Mouse (Mus musculus): ENCODE results near the gene Pbdc1. TPM values are rescaled to one million over a fixed set of nuclear protein-coding genes. Genes with fewer than 3 reads are reported as not detected.
A peak's percentile ranks its signal among the peaks of the same experiment; 100 is the strongest.
"Not testable (repeated sequence)": the region's sequence is repeated elsewhere in the genome, so short reads cannot be mapped to it uniquely, and the experiment has no call there.

Pbdc1 gene
- polyA plus RNA-seq, 1 experiment from 2014 or later: 38.3 TPM

GRCm38 (mm10) chrX:105124903-105125302 is 45.3 kb downstream of the Pbdc1 start:
- H3K4me1 ChIP-seq (replicated peaks; ENCODE audit: control insufficient read depth, insufficient read depth, low read length): no peaks in the 10 kb centered on the region
- no peak overlapping the region for H3K9ac ChIP-seq (ENCODE audit: low read depth, low read length)
- H3K9me3 ChIP-seq (ENCODE audit: control insufficient read depth): no peaks in the 10 kb centered on the region
- H3K4me2 ChIP-seq (replicated peaks; ENCODE audit: low read depth): no peak overlapping the region
- no peak overlapping the region for H3K27ac ChIP-seq (ENCODE audit: low read depth, low read length)
- no peaks in the 10 kb centered on the region for H3K36me3 ChIP-seq (ENCODE audit: control insufficient read depth, insufficient read depth)
- peak; percentile 54 for TF ChIP-seq CTCF (IDR thresholded peaks at IDR 0.05; ENCODE audit: low read depth)
- H3K27me3 ChIP-seq (replicated peaks; ENCODE audit: control insufficient read depth, insufficient read depth, low read length): no peaks in the 10 kb centered on the region
- WGBS: 19% methylated on average over 2 of the region's 3 CpGs
- H3K4me3 ChIP-seq (ENCODE audit: low read depth, low read length): no peak overlapping the region
- ATAC-seq: no peak

DNA sequence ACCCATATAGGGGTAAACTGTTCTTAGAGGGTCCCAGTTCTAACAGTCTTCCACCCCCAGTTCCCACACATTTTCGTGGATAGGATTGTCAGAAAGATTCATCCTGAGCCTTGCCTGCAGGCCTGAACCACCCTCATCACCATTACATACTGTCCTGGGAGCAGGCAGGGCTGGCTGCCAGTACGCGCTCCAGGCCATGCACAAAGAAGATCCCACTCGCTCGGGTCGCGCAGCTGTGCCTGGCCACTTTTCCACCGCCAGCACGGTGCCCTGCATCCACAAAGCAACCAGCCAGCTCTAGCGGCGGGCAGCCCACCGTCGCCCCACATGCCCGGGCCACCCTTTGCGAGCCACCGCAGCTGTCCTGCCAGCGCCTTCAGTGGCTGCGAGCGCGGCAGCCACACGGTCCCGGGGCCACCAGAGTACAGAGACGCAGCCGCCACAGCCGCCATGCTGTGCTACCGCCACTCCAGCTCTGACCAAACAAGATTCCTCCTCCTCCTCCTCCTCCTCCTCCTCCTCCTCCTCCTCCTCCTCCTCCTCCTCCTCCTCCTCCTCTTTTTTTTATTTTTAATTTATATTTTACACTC is 72.4 kb downstream of the Pbdc1 start:
- WGBS: 52% methylated on average over 26 of the region's 26 CpGs
- TF ChIP-seq CTCF (IDR thresholded peaks at IDR 0.05; ENCODE audit: low read depth): no peak

GRCm38 (mm10) chrX:105165007-105165406 is 85.5 kb downstream of the Pbdc1 start:
- ATAC-seq; H3K27ac ChIP-seq (ENCODE audit: low read depth, low read length); H3K9me3 ChIP-seq (ENCODE audit: control insufficient read depth); H3K4me3 ChIP-seq (ENCODE audit: low read depth, low read length); H3K4me2 ChIP-seq (replicated peaks; ENCODE audit: low read depth); H3K9ac ChIP-seq (ENCODE audit: low read depth, low read length); H3K27me3 ChIP-seq (replicated peaks; ENCODE audit: control insufficient read depth, insufficient read depth, low read length); H3K36me3 ChIP-seq (ENCODE audit: control insufficient read depth, insufficient read depth); H3K4me1 ChIP-seq (replicated peaks; ENCODE audit: control insufficient read depth, insufficient read depth, low read length): not testable (repeated sequence)
- WGBS: 69% methylated on average over 6 of the region's 6 CpGs

More for the DNA sequence above, 72.4 kb downstream of the Pbdc1 start:
- Histone ChIP-seq H3K9ac (ENCODE audit: low read depth, low read length) (no peak overlapping the region), H3K4me3 (ENCODE audit: low read depth, low read length) (no peak overlapping the region), H3K4me1 (replicated peaks; ENCODE audit: control insufficient read depth, insufficient read depth, low read length) (no peaks in the 10 kb centered on the region), H3K9me3 (ENCODE audit: control insufficient read depth) (no peaks in the 10 kb centered on the region), H3K36me3 (ENCODE audit: control insufficient read depth, insufficient read depth) (no peaks in the 10 kb centered on the region), H3K27me3 (replicated peaks; ENCODE audit: control insufficient read depth, insufficient read depth, low read length) (no peaks in the 10 kb centered on the region), H3K4me2 (replicated peaks; ENCODE audit: low read depth) (peak overlapping the region; percentile 38; the same call in 1 of the 2 replicates), H3K27ac (ENCODE audit: low read depth, low read length) (no peak overlapping the region)
- no peak for ATAC-seq

Other genes starting within 250 kb of the Pbdc1 start
- 0.39 and 0.51 TPM in 2 replicates for gene Magee2, start 222.5 kb upstream of the Pbdc1 start, polyA plus RNA-seq (2015; fragmentation: Nextera tagmentation; extraction: Ambion mirVana)
- 6.2 and 6.7 TPM in 2 replicates for gene Magee1, start 40.6 kb downstream of the Pbdc1 start, polyA plus RNA-seq (2015; fragmentation: Nextera tagmentation; extraction: Ambion mirVana)